Mouse (Mus musculus) heart, embryonic 14.5 days (tissue): Measurements from ENCODE around the gene Cadps. TPM values are rescaled to one million over a fixed set of nuclear protein-coding genes. Genes with fewer than 3 reads are reported as not detected.

ENCODE experiments used
- ATAC-seq: fragments of 200-750 bp; cut with Nextera tagmentation; 2 replicates; pipeline ENCODE4 v1.8.0; 2017; ENCODE audit warnings: low read depth, moderate TSS enrichment; ENCODE audit not compliant: insufficient number of reproducible peaks, insufficient read depth, low FRiP score
- H3K27ac ChIP-seq, 2 experiments: fragments of 200-500 bp in 1 of 2; fragments of 300-500 bp in 1 of 2; sonication (generic) in 1 of 2; replicated peaks in 1 of 2; 2 replicates each; pipeline ENCODE4 v1.5.1; 2012 to 2014; ENCODE audit warnings: low read depth in 2 of 2, low read length in 2 of 2, control low read depth in 1 of 2, mild to moderate bottlenecking in 1 of 2, mixed read lengths in 1 of 2; ENCODE audit not compliant: control insufficient read depth in 1 of 2, insufficient read depth in 1 of 2
- H3K27me3 ChIP-seq: fragments of 300-500 bp; sonication (generic); 2 replicates; pipeline ENCODE4 v1.6.1; 2014; ENCODE audit warnings: mild to moderate bottlenecking, low read length, control low read depth; ENCODE audit not compliant: control insufficient read depth, insufficient read depth
- H3K36me3 ChIP-seq: fragments of 300-500 bp; sonication (generic); 2 replicates; pipeline ENCODE4 v1.6.1; 2014; ENCODE audit warnings: mild to moderate bottlenecking, control low read depth, low read length, mixed read lengths; ENCODE audit not compliant: control insufficient read depth, insufficient read depth
- H3K4me1 ChIP-seq, 2 experiments: fragments of 200-500 bp in 1 of 2; fragments of 300-500 bp in 1 of 2; sonication (generic) in 1 of 2; 2 replicates each; pipeline ENCODE4 v1.6.1; 2012 to 2014; ENCODE audit warnings: low read length in 2 of 2, control low read depth in 1 of 2, mixed read lengths in 1 of 2; ENCODE audit not compliant: control insufficient read depth in 2 of 2, insufficient read depth in 2 of 2
- H3K4me2 ChIP-seq: fragments of 300-500 bp; sonication (generic); 2 replicates; pipeline ENCODE4 v1.6.1; 2014; ENCODE audit warnings: mild to moderate bottlenecking, low read length
- H3K4me3 ChIP-seq, 2 experiments: fragments of 200-500 bp in 1 of 2; fragments of 300-500 bp in 1 of 2; sonication (generic) in 1 of 2; 2 replicates each; pipeline ENCODE4 v1.5.1; 2012 to 2014; ENCODE audit warnings: low read length in 2 of 2, mild to moderate bottlenecking in 2 of 2, control low read depth in 1 of 2, low read depth in 1 of 2, moderate library complexity in 1 of 2; ENCODE audit not compliant: control insufficient read depth in 1 of 2, insufficient read depth in 1 of 2
- H3K9ac ChIP-seq: fragments of 300-500 bp; sonication (generic); 2 replicates; pipeline ENCODE4 v1.6.1; 2014; ENCODE audit warnings: mild to moderate bottlenecking, low read length
- H3K9me3 ChIP-seq: fragments of 300-500 bp; sonication (generic); 2 replicates; pipeline ENCODE4 v1.6.1; 2016; ENCODE audit warnings: low read length, control low read depth; ENCODE audit not compliant: control insufficient read depth
- WGBS: fragments of 180-500 bp; shearing (Covaris S2); extraction: QIAGEN DNeasy Blood & Tissue Kit; methylation state at CpG from one replicate; pipeline ENCODE4 v1.1.7; 2014; 5-methylcytosine and 5-hydroxymethylcytosine counted together
- polyA plus RNA-seq: library from polyadenylated mRNA; unstranded; fragments of >200 nt; fragmentation: Nextera tagmentation; extraction: Ambion mirVana; gene quantifications from 2 replicates; pipeline ENCODE4 v1.2.1, GENCODE M21; 2014

Cadps gene
- polyA plus RNA-seq, 1 experiment from 2014 or later = 1.5 TPM

DNA sequence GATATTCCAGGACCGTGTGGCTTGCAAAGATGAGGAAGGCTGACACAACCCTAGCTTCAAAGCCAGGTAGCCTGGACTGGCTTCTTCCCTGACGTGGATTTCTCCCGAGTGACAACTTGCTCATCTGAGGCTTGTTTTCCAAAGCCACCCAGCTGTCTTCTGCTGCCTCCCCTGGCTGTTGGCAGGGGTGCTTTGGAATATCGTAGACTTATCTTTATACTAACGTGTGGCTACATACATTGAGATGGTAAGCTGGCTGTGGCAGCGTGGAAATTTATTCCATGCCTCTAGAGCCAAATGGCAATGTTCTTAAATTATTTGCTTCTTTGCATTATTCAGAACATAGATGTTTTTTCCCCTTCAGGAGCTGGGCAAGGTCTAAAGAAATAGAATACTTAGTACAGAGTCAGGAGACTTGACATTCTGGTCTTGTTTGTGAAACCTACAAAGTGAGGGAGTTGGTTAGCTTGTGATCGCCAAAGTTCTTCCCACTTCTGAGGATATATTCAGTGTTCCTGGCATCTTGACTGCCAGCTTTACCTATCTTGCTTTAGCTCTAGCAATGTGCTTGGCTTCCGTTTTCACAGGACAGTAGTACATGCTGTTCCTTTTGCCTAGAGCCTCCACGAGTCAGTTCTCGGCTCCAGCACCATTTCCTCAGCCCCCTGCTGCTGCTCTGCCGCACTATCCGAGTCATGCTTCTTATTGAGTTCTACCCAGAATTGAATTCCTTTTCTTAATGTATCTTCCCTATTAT is 318.5 kb downstream of the Cadps start:
- Histone ChIP-seq H3K4me3 (no peak overlapping the region), H3K36me3 (no peaks in the 10 kb centered on the region), H3K4me1 (no peaks in the 10 kb centered on the region), H3K4me2 (no peak overlapping the region), H3K9ac (no peak overlapping the region), H3K27me3 (no peaks in the 10 kb centered on the region), H3K27ac (no peak overlapping the region), H3K9me3 (no peaks in the 10 kb centered on the region)
- WGBS = 66% methylated on average over 12 of the region's 12 CpGs
- no peak for ATAC-seq

- Histone ChIP-seq H3K4me1 (no peaks in the 10 kb centered on the region), H3K9ac (no peak overlapping the region), H3K4me2 (no peak overlapping the region), H3K27ac (no peak overlapping the region), H3K4me3 (no peak overlapping the region), H3K27me3 (no peaks in the 10 kb centered on the region), H3K36me3 (no peaks in the 10 kb centered on the region), H3K9me3 (no peaks in the 10 kb centered on the region)
- ATAC-seq = no peak
- WGBS = 69% methylated on average over 4 of the region's 4 CpGs
Measured at GRCm38 (mm10) chr14:12462206-12462605, 360.7 kb downstream of the Cadps start.

- Histone ChIP-seq H3K4me1 (no peaks in the 10 kb centered on the region), H3K9ac (no peak overlapping the region), H3K4me2 (no peak overlapping the region), H3K9me3 (no peaks in the 10 kb centered on the region), H3K4me3 (no peak overlapping the region), H3K27ac (no peak overlapping the region), H3K36me3 (no peaks in the 10 kb centered on the region), H3K27me3 (no peaks in the 10 kb centered on the region)
- no peak for ATAC-seq
- 62% methylated on average over 7 of the region's 7 CpGs for WGBS
Measured at GRCm38 (mm10) chr14:12459700-12460099, 363.2 kb downstream of the Cadps start.

GRCm38 (mm10) chr14:12455064-12455591 is 367.8 kb downstream of the Cadps start:
- Histone ChIP-seq H3K27me3 (no peaks in the 10 kb centered on the region), H3K4me2 (no peak overlapping the region), H3K36me3 (no peaks in the 10 kb centered on the region), H3K4me3 (no peak overlapping the region), H3K27ac (no peak overlapping the region), H3K9me3 (no peaks in the 10 kb centered on the region), H3K9ac (no peak overlapping the region), H3K4me1 (no peaks in the 10 kb centered on the region)
- ATAC-seq = no peak
- 81% methylated on average over 8 of the region's 8 CpGs for WGBS

GRCm38 (mm10) chr14:12450807-12451206 is 372.1 kb downstream of the Cadps start:
- H3K9ac ChIP-seq = no peak overlapping the region
- whole genome bisulfite sequencing = 74% methylated on average over 3 of the region's 3 CpGs
- no peaks in the 10 kb centered on the region for H3K4me1 ChIP-seq
- no peaks in the 10 kb centered on the region for H3K27me3 ChIP-seq
- H3K4me3 ChIP-seq = no peak overlapping the region
- H3K27ac ChIP-seq = no peak overlapping the region
- H3K9me3 ChIP-seq = no peaks in the 10 kb centered on the region
- ATAC-seq = no peak
- no peak overlapping the region for H3K4me2 ChIP-seq
- H3K36me3 ChIP-seq = no peaks in the 10 kb centered on the region

DNA sequence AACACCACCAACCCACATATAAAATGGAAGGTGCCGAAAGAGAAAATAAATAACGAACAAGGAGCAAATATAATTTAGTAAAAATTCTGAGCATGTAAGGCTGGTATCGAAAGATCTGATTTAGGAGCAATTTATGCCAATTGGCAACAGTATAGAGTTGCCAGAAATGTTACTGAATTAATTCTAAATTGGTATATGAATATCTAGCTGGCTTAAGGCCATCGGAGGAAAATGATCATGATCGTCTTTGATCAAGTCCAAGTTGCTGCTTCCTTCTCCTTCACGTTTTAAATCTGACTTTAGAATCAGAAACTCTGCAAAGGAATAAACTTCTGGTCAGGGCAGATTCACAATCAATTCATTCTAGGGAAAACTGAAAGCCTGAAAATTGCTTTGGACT is 374.0 kb downstream of the Cadps start:
- WGBS = 82% methylated on average over 6 of the region's 6 CpGs
- ATAC-seq = no peak
- Histone ChIP-seq H3K4me3 (no peak overlapping the region), H3K27me3 (no peaks in the 10 kb centered on the region), H3K9ac (no peak overlapping the region), H3K9me3 (no peaks in the 10 kb centered on the region), H3K27ac (no peak overlapping the region), H3K4me2 (no peak overlapping the region), H3K36me3 (no peaks in the 10 kb centered on the region), H3K4me1 (peaks cover 0 to 2% of the 10 kb centered on the region in 2 experiments; a peak in 1 of 4 replicates)

DNA sequence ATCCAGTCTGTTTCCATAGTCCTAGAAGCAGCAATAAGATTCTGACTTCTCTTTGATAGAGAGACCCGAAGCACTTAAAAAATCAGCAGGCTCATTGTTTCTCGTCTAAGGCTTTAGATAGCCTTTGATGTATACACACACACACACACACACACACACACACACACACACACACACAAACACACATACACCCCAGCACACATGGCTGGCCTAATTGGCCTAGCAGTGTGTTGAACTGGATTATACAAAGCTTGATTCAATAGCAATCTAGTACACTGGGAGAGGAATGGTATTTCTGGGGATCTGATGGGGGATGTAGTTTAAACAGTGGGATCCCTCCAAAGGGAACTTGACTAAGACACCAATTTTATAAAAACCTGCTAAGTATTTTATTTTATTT is 381.9 kb downstream of the Cadps start:
- Histone ChIP-seq H3K27me3 (no peaks in the 10 kb centered on the region), H3K4me1 (peaks cover 2 to 4% of the 10 kb centered on the region in 2 experiments; a peak in 2 of 4 replicates), H3K9ac (no peak overlapping the region), H3K36me3 (no peaks in the 10 kb centered on the region), H3K9me3 (no peaks in the 10 kb centered on the region), H3K27ac (no peak overlapping the region), H3K4me3 (no peak overlapping the region), H3K4me2 (no peak overlapping the region)
- WGBS = 40% methylated on average over 2 of the region's 2 CpGs
- ATAC-seq = no peak

GRCm38 (mm10) chr14:12437976-12438375 is 384.9 kb downstream of the Cadps start:
- Histone ChIP-seq H3K36me3 (no peaks in the 10 kb centered on the region), H3K27ac (no peak overlapping the region), H3K4me1 (peaks cover 0 to 4% of the 10 kb centered on the region in 2 experiments; a peak in 1 of 4 replicates), H3K9ac (no peak overlapping the region), H3K4me2 (no peak overlapping the region), H3K4me3 (no peak overlapping the region), H3K27me3 (no peaks in the 10 kb centered on the region), H3K9me3 (no peaks in the 10 kb centered on the region)
- WGBS = 81% methylated on average over 4 of the region's 4 CpGs
- no peak for ATAC-seq
